Mouse (Mus musculus) cerebellum, adult 9-10 months (tissue): ENCODE data around the gene Gm10230.
"Not testable (repeated sequence)": the region's sequence is repeated elsewhere in the genome, so short reads cannot be mapped to it uniquely, and the experiment has no call there.

Experiments
- DNase-seq: peaks from one replicate; pipeline ENCODE4 v3.0.0; 2022

Gm10230 gene

GRCm38 (mm10) chrX:27494782-27495181, at the start of gene Gm10230:
TSS of gene Gm10230 (minus strand) at chrX:27494882.
- not testable (repeated sequence) for DNase-seq
